Mouse (Mus musculus): ENCODE measurements around the gene Pcgf2.

- no peak for TF ChIP-seq CTCF (IDR thresholded peaks at IDR 0.05; ENCODE audit: borderline replicate concordance, extremely low read depth, insufficient read depth, insufficient read length)
- TF ChIP-seq POLR2A (IDR thresholded peaks at IDR 0.05; ENCODE audit: borderline replicate concordance, extremely low read depth, insufficient read depth, insufficient read length, poor library complexity, severe bottlenecking): no peak
Observed at GRCm38 (mm10) chr11:97714356-97714755, 14.1 kb upstream of the Pcgf2 start.
